Comparison of ENCODE assay signal across 8 mouse cellular contexts in the genomic region with DNA sequence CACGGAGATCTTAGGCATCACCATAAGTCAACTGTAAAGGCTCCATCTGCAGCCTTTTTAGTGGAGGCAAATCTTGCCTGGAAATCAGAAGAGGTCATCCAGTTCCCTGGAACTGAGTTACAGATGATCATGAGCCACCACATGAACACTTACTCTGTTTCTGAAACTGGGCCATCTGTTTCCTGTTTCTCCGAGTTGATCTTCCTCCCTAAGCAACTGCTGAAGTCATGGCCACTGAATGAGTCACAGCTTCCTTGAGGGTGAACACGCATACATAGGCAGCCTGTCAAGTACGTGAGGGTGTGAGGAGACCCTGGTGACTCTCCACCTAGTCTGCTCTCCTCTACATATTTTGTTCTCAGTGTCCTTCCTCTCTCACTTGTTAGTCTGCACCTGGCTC. TPM values are rescaled to one million over a fixed set of nuclear protein-coding genes. Genes with fewer than 3 reads are reported as not detected.
DNase-seq lines count a peak whose midpoint lies in the region; ATAC-seq and TF ChIP-seq lines count a peak whose summit lies in the region.

No protein-coding gene starts in this region.

- no peaks in the 10 kb centered on the region for H3K36me3 ChIP-seq in intestine, embryonic 16.5 days (ENCODE audit: control insufficient read depth, insufficient read depth, low read length)
- no peaks in the 10 kb centered on the region for H3K36me3 ChIP-seq in liver, adult 2 months (ENCODE audit: control insufficient read depth, insufficient read depth, low read length)

- peak; percentile 90 for ATAC-seq in intestine, embryonic 16.5 days

- H3K4me1 ChIP-seq in intestine, embryonic 16.5 days (ENCODE audit: control insufficient read depth, insufficient read depth, low read length), result peaks cover 5% of the 10 kb centered on the region; the same call in 1 of the 2 replicates
- no peaks in the 10 kb centered on the region for H3K4me1 ChIP-seq in liver, adult 2 months (ENCODE audit: control insufficient read depth, insufficient read depth, low read length)

- 0 out of 2 replicates have a peak overlapping the region, but pooled peaks have one; percentile 13 for H3K27ac ChIP-seq in intestine, embryonic 16.5 days (ENCODE audit: low read length)
- H3K27ac ChIP-seq in liver, adult 2 months (replicated peaks; ENCODE audit: insufficient read depth, low read depth, low read length), result no peak overlapping the region

- no peaks in the 10 kb centered on the region for H3K27me3 ChIP-seq in intestine, embryonic 16.5 days (replicated peaks; ENCODE audit: control insufficient read depth, insufficient read depth, low read length)
- no peaks in the 10 kb centered on the region for H3K27me3 ChIP-seq in liver, adult 2 months (ENCODE audit: control insufficient read depth, insufficient read depth, low read length)

- 43% methylated on average over 4 of the region's 4 CpGs for WGBS in intestine, embryonic 16.5 days
- 59% methylated on average over 4 of the region's 4 CpGs for WGBS in liver, adult 2 months

- DNase-seq in B cell, adult 2 months, result peak; percentile 71 to 80
- peak; percentile 72 for DNase-seq in NIH3T3 (ENCODE audit: low read depth)
- DNase-seq in gastrocnemius, adult 8-10 months (ENCODE audit: low spot score in 2 of 2), result peak; percentile 9 to 17
- peak; percentile 51 for DNase-seq in liver, adult 2 months (ENCODE audit: extremely low read depth, low read depth, low spot score)
- peak; percentile 10 for DNase-seq in right cerebral cortex, postnatal 25 days
- DNase-seq in c-Kit-positive CD71-positive TER-119-positive erythroid progenitor cells, embryonic 14.5 days (ENCODE audit: low spot score), result no peak
- DNase-seq in cerebellum, adult 11-12 months, result no peak

- H3K4me2 ChIP-seq in intestine, embryonic 16.5 days (ENCODE audit: low read depth, low read length), result no peak overlapping the region

- H3K9ac ChIP-seq in intestine, embryonic 16.5 days (ENCODE audit: low read depth, low read length), result no peak overlapping the region
- no peak overlapping the region for H3K9ac ChIP-seq in liver, adult 2 months (ENCODE audit: low read depth, low read length)

- H3K79me2 ChIP-seq in liver, adult 2 months (ENCODE audit: control insufficient read depth, insufficient read depth, low read length), result no peaks in the 10 kb centered on the region

- TF ChIP-seq POLR2A in liver, adult 2 months (IDR thresholded peaks at IDR 0.05; ENCODE audit: extremely low read depth, insufficient read depth, low read length), result no peak

- H3K4me3 ChIP-seq in intestine, embryonic 16.5 days (ENCODE audit: low read length), result no peak overlapping the region
- H3K4me3 ChIP-seq in liver, adult 2 months (ENCODE audit: insufficient read depth, low read depth, low read length), result no peak overlapping the region

- no peak for TF ChIP-seq CTCF in liver, adult 2 months (IDR thresholded peaks at IDR 0.05; ENCODE audit: low read depth, low read length)

- H3K9me3 ChIP-seq in intestine, embryonic 16.5 days (ENCODE audit: control insufficient read depth, low read length), result no peaks in the 10 kb centered on the region

RNA-seq across cellular contexts. Expression of a gene that starts 41.4 kb away (rescaled TPM):
- 1 to 10 TPM; 5.7 to 8.0 (median 7.4) TPM for total RNA-seq in gastrocnemius, adult 8-10 months (2022)
- polyA plus RNA-seq in intestine, embryonic 16.5 days (2015; fragmentation: Nextera tagmentation; extraction: Ambion mirVana), result 11.2 and 15.4 TPM in 2 replicates
- total RNA-seq in liver, adult 2 months (2014; rRNA removed), result 161 and 171 TPM in 2 replicates
- polyA plus RNA-seq in liver, adult 2 months (2012; rRNA removed), result 45.4 and 53.7 TPM in 2 replicates

Comparison
In these comparisons a context has a peak if more than half of its experiments do, and no peak if none do; other contexts are left out.
1. DNase-seq: peak in B cell, adult 2 months (2 of 2), NIH3T3 (single experiment), gastrocnemius, adult 8-10 months (2 of 2), liver, adult 2 months (single experiment) and right cerebral cortex, postnatal 25 days (single experiment); none in c-Kit-positive CD71-positive TER-119-positive erythroid progenitor cells, embryonic 14.5 days (single experiment) and cerebellum, adult 11-12 months (single experiment).
2. RNA of a gene that starts 41.4 kb away (total RNA-seq): 161 to 171 TPM in liver, adult 2 months; 5.7 to 8.0 TPM in gastrocnemius, adult 8-10 months; every median in the first group is over 10 times any median in the second.